Mouse (Mus musculus) frontal cortex, adult 2 months (tissue): Measurements from ENCODE around the gene Slc4a2. TPM values are rescaled to one million over a fixed set of nuclear protein-coding genes. Genes with fewer than 3 reads are reported as not detected.

Experiments used
- polyA plus RNA-seq: library from polyadenylated mRNA; depleted of rRNA; stranded (reverse); fragments of >200 nt; gene quantifications from 2 replicates; pipeline ENCODE4 v1.2.3, GENCODE M21; 2012; rRNA removed

The Slc4a2 gene
- polyA plus RNA-seq, 1 experiment: 32.2 TPM

Other genes with a start within 250 kb of the Slc4a2 start
- 65.0 and 65.8 TPM in 2 replicates for gene Kcnh2, start 72.2 kb upstream of the Slc4a2 start, polyA plus RNA-seq
- gene Nos3, start 59.0 kb upstream of the Slc4a2 start, polyA plus RNA-seq: 10.1 and 10.7 TPM in 2 replicates
- gene Atg9b, start 31.7 kb upstream of the Slc4a2 start, polyA plus RNA-seq: 3.0 and 4.7 TPM in 2 replicates
- gene Abcb8, start 30.2 kb upstream of the Slc4a2 start, polyA plus RNA-seq: 49.5 and 53.9 TPM in 2 replicates
- 0.86 and 0.92 TPM in 2 replicates for gene Asic3, start 10.4 kb upstream of the Slc4a2 start, polyA plus RNA-seq
- gene Cdk5, start 307 bp upstream of the Slc4a2 start, polyA plus RNA-seq: 214 and 226 TPM in 2 replicates
- gene Fastk, start 21.4 kb downstream of the Slc4a2 start, polyA plus RNA-seq: 223 and 235 TPM in 2 replicates
- gene Tmub1, start 24.0 kb downstream of the Slc4a2 start, polyA plus RNA-seq: 42.7 and 43.7 TPM in 2 replicates
- 390 and 432 TPM in 2 replicates for gene Agap3, start 28.3 kb downstream of the Slc4a2 start, polyA plus RNA-seq
- 0.04 TPM in 2 replicates for gene Gbx1, start 103.4 kb downstream of the Slc4a2 start, polyA plus RNA-seq
- gene Asb10, start 117.1 kb downstream of the Slc4a2 start, polyA plus RNA-seq: 0.42 and 0.62 TPM in 2 replicates
- gene 4931409K22Rik, start 133.0 kb downstream of the Slc4a2 start, polyA plus RNA-seq: 0.18 and 0.59 TPM in 2 replicates
- 78.1 and 86.2 TPM in 2 replicates for gene Abcf2, start 153.6 kb downstream of the Slc4a2 start, polyA plus RNA-seq
- 47.1 and 50.5 TPM in 2 replicates for gene Chpf2, start 162.9 kb downstream of the Slc4a2 start, polyA plus RNA-seq
- 116 and 135 TPM in 2 replicates for gene Smarcd3, start 200.6 kb downstream of the Slc4a2 start, polyA plus RNA-seq